Mouse (Mus musculus) hindbrain, embryonic 14.5 days (tissue): ENCODE data around the gene Tns4. TPM values are rescaled to one million over a fixed set of nuclear protein-coding genes. Genes with fewer than 3 reads are reported as not detected.

Experiments used
- ATAC-seq: fragments of 200-750 bp; cut with Nextera tagmentation; 2 replicates; pipeline ENCODE4 v1.8.0; 2017; ENCODE audit warnings: moderate number of reproducible peaks, mild to moderate bottlenecking, moderate TSS enrichment, moderate library complexity; ENCODE audit not compliant: low FRiP score
- DNase-seq: peaks from one replicate; pipeline ENCODE4 v3.0.0-alpha.2; 2015; ENCODE audit warnings: low spot score
- H3K27ac ChIP-seq: fragments of 300-500 bp; sonication (generic); 2 replicates; pipeline ENCODE4 v1.5.1; 2014; ENCODE audit warnings: mild to moderate bottlenecking, moderate library complexity
- H3K27me3 ChIP-seq: fragments of 300-500 bp; sonication (generic); 2 replicates; pipeline ENCODE4 v1.6.1; 2014; ENCODE audit warnings: mild to moderate bottlenecking, low read length, mixed read lengths; ENCODE audit not compliant: control insufficient read depth, insufficient read depth
- H3K36me3 ChIP-seq: fragments of 300-500 bp; sonication (generic); replicated peaks from 2 replicates; pipeline ENCODE4 v1.6.1; 2014; ENCODE audit not compliant: control insufficient read depth, insufficient read depth
- H3K4me1 ChIP-seq: fragments of 300-500 bp; sonication (generic); replicated peaks from 2 replicates; pipeline ENCODE4 v1.6.1; 2014; ENCODE audit warnings: antibody characterized with exemption, low read length, mixed read lengths; ENCODE audit not compliant: control insufficient read depth, insufficient read depth
- H3K4me2 ChIP-seq: fragments of 300-500 bp; sonication (generic); replicated peaks from 2 replicates; pipeline ENCODE4 v1.6.1; 2014; ENCODE audit warnings: mild to moderate bottlenecking, moderate library complexity
- H3K4me3 ChIP-seq: fragments of 300-500 bp; sonication (generic); replicated peaks from 2 replicates; pipeline ENCODE4 v1.5.1; 2014; ENCODE audit warnings: mild to moderate bottlenecking, low read length
- H3K9ac ChIP-seq: fragments of 300-500 bp; sonication (generic); 2 replicates; pipeline ENCODE4 v1.6.1; 2014
- H3K9me3 ChIP-seq: fragments of 300-500 bp; sonication (generic); 2 replicates; pipeline ENCODE4 v1.6.1; 2016; ENCODE audit warnings: low read length; ENCODE audit not compliant: control insufficient read depth
- WGBS: fragments of 180-500 bp; shearing (Covaris S2); extraction: QIAGEN DNeasy Blood & Tissue Kit; methylation state at CpG from one replicate; pipeline ENCODE4 v1.1.7; 2014; 5-methylcytosine and 5-hydroxymethylcytosine counted together
- polyA plus RNA-seq: library from polyadenylated mRNA; unstranded; fragments of >200 nt; fragmentation: Nextera tagmentation; extraction: Ambion mirVana; gene quantifications from 2 replicates; pipeline ENCODE4 v1.2.1, GENCODE M21; 2014

Tns4 gene
- 0.20 TPM in 1 of 2 replicates, not detected in the other for polyA plus RNA-seq

- H3K9me3 ChIP-seq: no peaks in the 10 kb centered on the region
- DNase-seq: no peak
- no peak within 1 kb of the TSS for H3K4me2 ChIP-seq
- H3K27ac ChIP-seq: no peak within 1 kb of the TSS
- no peak for ATAC-seq
- H3K4me1 ChIP-seq: no peaks in the 10 kb centered on the region
- H3K36me3 ChIP-seq: no peaks in the 10 kb centered on the region
- H3K9ac ChIP-seq: no peak within 1 kb of the TSS
- no peak within 1 kb of the TSS for H3K4me3 ChIP-seq
- no peaks in the 10 kb centered on the region for H3K27me3 ChIP-seq
- WGBS: 55% methylated on average over 14 of the region's 14 CpGs
Observed at GRCm38 (mm10) chr11:99089077-99089601, at the start of gene Tns4. Gene Tns4 (minus strand): TSS chr11:99089306.

- Histone ChIP-seq H3K27me3 (no peaks in the 10 kb centered on the region), H3K36me3 (no peaks in the 10 kb centered on the region), H3K4me2 (no peak overlapping the region), H3K4me3 (no peak overlapping the region), H3K9ac (no peak overlapping the region), H3K27ac (no peak overlapping the region), H3K4me1 (peaks cover 13% of the 10 kb centered on the region), H3K9me3 (no peaks in the 10 kb centered on the region)
- DNase-seq: no peak
- 95% methylated on average over 4 of the region's 4 CpGs for WGBS
- ATAC-seq: no peak
Observed at GRCm38 (mm10) chr11:99137385-99137784, 48.3 kb upstream of the Tns4 start.

- H3K27ac ChIP-seq: no peak overlapping the region
- H3K9ac ChIP-seq: no peak overlapping the region
- ATAC-seq (no peak), DNase-seq (no peak)
- H3K36me3 ChIP-seq: no peaks in the 10 kb centered on the region
- no peaks in the 10 kb centered on the region for H3K9me3 ChIP-seq
- no peaks in the 10 kb centered on the region for H3K27me3 ChIP-seq
- no peak overlapping the region for H3K4me2 ChIP-seq
- no peak overlapping the region for H3K4me3 ChIP-seq
- H3K4me1 ChIP-seq: peaks cover 13% of the 10 kb centered on the region
- 65% methylated on average over 4 of the region's 4 CpGs for WGBS
Observed at GRCm38 (mm10) chr11:99136961-99137360, 47.9 kb upstream of the Tns4 start.

GRCm38 (mm10) chr11:99136361-99136760 is 47.3 kb upstream of the Tns4 start:
- Histone ChIP-seq H3K36me3 (no peaks in the 10 kb centered on the region), H3K27me3 (no peaks in the 10 kb centered on the region), H3K9ac (no peak overlapping the region), H3K4me2 (no peak overlapping the region), H3K4me3 (no peak overlapping the region), H3K27ac (no peak overlapping the region), H3K4me1 (peaks cover 16% of the 10 kb centered on the region), H3K9me3 (no peaks in the 10 kb centered on the region)
- no peak for DNase-seq
- ATAC-seq: no peak
- WGBS: 48% methylated on average over 3 of the region's 3 CpGs

GRCm38 (mm10) chr11:99135047-99135440 is 45.9 kb upstream of the Tns4 start:
- no peak overlapping the region for H3K4me2 ChIP-seq
- no peak for ATAC-seq
- WGBS: 80% methylated on average over 8 of the region's 8 CpGs

GRCm38 (mm10) chr11:99134266-99135046 is 45.4 kb upstream of the Tns4 start:
- no peak overlapping the region for H3K9ac ChIP-seq
- 69% methylated on average over 15 of the region's 15 CpGs for WGBS
- ATAC-seq (no peak), DNase-seq (no peak)
- H3K9me3 ChIP-seq: no peaks in the 10 kb centered on the region
- H3K36me3 ChIP-seq: no peaks in the 10 kb centered on the region
- H3K27me3 ChIP-seq: no peaks in the 10 kb centered on the region
- H3K4me1 ChIP-seq: peaks cover 17% of the 10 kb centered on the region
- no peak overlapping the region for H3K4me2 ChIP-seq
- no peak overlapping the region for H3K4me3 ChIP-seq
- H3K27ac ChIP-seq: no peak overlapping the region

More at GRCm38 (mm10) chr11:99135047-99135440, 45.9 kb upstream of the Tns4 start:
- Histone ChIP-seq H3K4me1 (peaks cover 17% of the 10 kb centered on the region), H3K27me3 (no peaks in the 10 kb centered on the region), H3K4me3 (no peak overlapping the region), H3K27ac (no peak overlapping the region), H3K36me3 (no peaks in the 10 kb centered on the region), H3K9ac (no peak overlapping the region), H3K9me3 (no peaks in the 10 kb centered on the region)
- DNase-seq: no peak

- no peak overlapping the region for H3K4me3 ChIP-seq
- no peaks in the 10 kb centered on the region for H3K36me3 ChIP-seq
- DNase-seq: no peak
- H3K9me3 ChIP-seq: no peaks in the 10 kb centered on the region
- H3K27me3 ChIP-seq: no peaks in the 10 kb centered on the region
- WGBS: 48% methylated on average over 5 of the region's 5 CpGs
- no peak overlapping the region for H3K4me2 ChIP-seq
- no peak overlapping the region for H3K9ac ChIP-seq
- H3K27ac ChIP-seq: no peak overlapping the region
- H3K4me1 ChIP-seq: peaks cover 17% of the 10 kb centered on the region
- ATAC-seq: no peak
Observed at GRCm38 (mm10) chr11:99133285-99133897, 44.3 kb upstream of the Tns4 start.

GRCm38 (mm10) chr11:99132091-99132730 is 43.1 kb upstream of the Tns4 start:
- H3K36me3 ChIP-seq: no peaks in the 10 kb centered on the region
- peak; percentile 80 for ATAC-seq
- no peak overlapping the region for H3K4me3 ChIP-seq
- peak overlapping the region; percentile 29 for H3K9ac ChIP-seq
- no peak for DNase-seq
- peaks cover 17% of the 10 kb centered on the region for H3K4me1 ChIP-seq
- no peaks in the 10 kb centered on the region for H3K27me3 ChIP-seq
- peak overlapping the region; percentile 35 for H3K4me2 ChIP-seq
- 3% methylated on average over 11 of the region's 11 CpGs for WGBS
- no peaks in the 10 kb centered on the region for H3K9me3 ChIP-seq
- H3K27ac ChIP-seq: peak overlapping the region; percentile 69; the same call in 1 of the 2 replicates

GRCm38 (mm10) chr11:99131463-99131840 is 42.3 kb upstream of the Tns4 start:
- no peak for DNase-seq
- WGBS: 44% methylated on average over 12 of the region's 12 CpGs
- ATAC-seq: no peak
- Histone ChIP-seq H3K9ac (no peak overlapping the region), H3K4me1 (peaks cover 17% of the 10 kb centered on the region), H3K27me3 (no peaks in the 10 kb centered on the region), H3K36me3 (no peaks in the 10 kb centered on the region), H3K9me3 (no peaks in the 10 kb centered on the region), H3K27ac (no peak overlapping the region), H3K4me3 (no peak overlapping the region), H3K4me2 (no peak overlapping the region)
